Mouse (Mus musculus): ENCODE measurements around the gene Polr3b. TPM values are rescaled to one million over a fixed set of nuclear protein-coding genes. Genes with fewer than 3 reads are reported as not detected.
A peak's percentile ranks its signal among the peaks of the same experiment; 100 is the strongest.

Polr3b gene
- polyA plus RNA-seq, 1 experiment from 2014 or later: 8.0 TPM

GRCm38 (mm10) chr10:84612281-84612680 lies 9.8 kb upstream of the Polr3b start:
- 82% methylated on average over 2 of the region's 2 CpGs for WGBS
- Histone ChIP-seq H3K4me2 (no peak overlapping the region), H3K36me3 (peaks cover 6% of the 10 kb centered on the region; the same call in 1 of the 2 replicates), H3K27ac (peak overlapping the region; percentile 75), H3K9me3 (replicated peaks) (no peaks in the 10 kb centered on the region), H3K4me3 (no peak overlapping the region), H3K27me3 (no peaks in the 10 kb centered on the region), H3K4me1 (replicated peaks) (peaks cover 45% of the 10 kb centered on the region), H3K9ac (no peak overlapping the region)
- no peak for ATAC-seq (replicated peaks; ENCODE audit: insufficient number of reproducible peaks, insufficient read depth, low FRiP score, low read depth)

- Histone ChIP-seq H3K4me3 (no peak overlapping the region), H3K4me1 (replicated peaks) (peaks cover 43% of the 10 kb centered on the region), H3K36me3 (peaks cover 6% of the 10 kb centered on the region; the same call in 1 of the 2 replicates), H3K9ac (no peak overlapping the region), H3K27me3 (no peaks in the 10 kb centered on the region), H3K4me2 (no peak overlapping the region), H3K9me3 (replicated peaks) (no peaks in the 10 kb centered on the region), H3K27ac (0 out of 2 replicates have a peak overlapping the region, but pooled peaks have one; percentile 0)
- ATAC-seq (replicated peaks; ENCODE audit: insufficient number of reproducible peaks, insufficient read depth, low FRiP score, low read depth): no peak
- 77% methylated on average over 8 of the region's 8 CpGs for WGBS
Measured at GRCm38 (mm10) chr10:84613366-84613765, 8.7 kb upstream of the Polr3b start.

- 69% methylated on average over 3 of the region's 3 CpGs for WGBS
- 0 out of 2 replicates have a peak overlapping the region, but pooled peaks have one; percentile 10 for H3K27ac ChIP-seq
Measured at GRCm38 (mm10) chr10:84615076-84615475, 7.0 kb upstream of the Polr3b start.

GRCm38 (mm10) chr10:84631182-84631581 lies 9.1 kb downstream of the Polr3b start:
- 63% methylated on average over 5 of the region's 5 CpGs for WGBS
- no peak for ATAC-seq (replicated peaks; ENCODE audit: insufficient number of reproducible peaks, insufficient read depth, low FRiP score, low read depth)

More at GRCm38 (mm10) chr10:84615076-84615475, 7.0 kb upstream of the Polr3b start:
- Histone ChIP-seq H3K36me3 (peaks cover 6% of the 10 kb centered on the region; the same call in 1 of the 2 replicates), H3K4me3 (no peak overlapping the region), H3K9me3 (replicated peaks) (no peaks in the 10 kb centered on the region), H3K4me2 (no peak overlapping the region), H3K4me1 (replicated peaks) (peaks cover 28% of the 10 kb centered on the region), H3K27me3 (no peaks in the 10 kb centered on the region), H3K9ac (no peak overlapping the region)
- ATAC-seq (replicated peaks; ENCODE audit: insufficient number of reproducible peaks, insufficient read depth, low FRiP score, low read depth): no peak

GRCm38 (mm10) chr10:84632005-84632404 lies 9.9 kb downstream of the Polr3b start:
- no peak for ATAC-seq (replicated peaks; ENCODE audit: insufficient number of reproducible peaks, insufficient read depth, low FRiP score, low read depth)
- Histone ChIP-seq H3K36me3 (peaks cover 39% of the 10 kb centered on the region), H3K9ac (no peak overlapping the region), H3K4me2 (no peak overlapping the region), H3K27me3 (no peaks in the 10 kb centered on the region), H3K4me1 (replicated peaks) (no peaks in the 10 kb centered on the region), H3K27ac (no peak overlapping the region), H3K9me3 (replicated peaks) (no peaks in the 10 kb centered on the region), H3K4me3 (no peak overlapping the region)
- 90% methylated on average over 4 of the region's 4 CpGs for WGBS

More at GRCm38 (mm10) chr10:84631182-84631581, 9.1 kb downstream of the Polr3b start:
- Histone ChIP-seq H3K9ac (no peak overlapping the region), H3K27ac (no peak overlapping the region), H3K4me1 (replicated peaks) (no peaks in the 10 kb centered on the region), H3K27me3 (no peaks in the 10 kb centered on the region), H3K4me2 (no peak overlapping the region), H3K4me3 (no peak overlapping the region), H3K9me3 (replicated peaks) (no peaks in the 10 kb centered on the region), H3K36me3 (peaks cover 35% of the 10 kb centered on the region)

GRCm38 (mm10) chr10:84636656-84637055 lies 14.6 kb downstream of the Polr3b start:
- Histone ChIP-seq H3K4me1 (replicated peaks) (no peaks in the 10 kb centered on the region), H3K9ac (no peak overlapping the region), H3K4me3 (no peak overlapping the region), H3K27me3 (no peaks in the 10 kb centered on the region), H3K27ac (no peak overlapping the region), H3K9me3 (replicated peaks) (no peaks in the 10 kb centered on the region), H3K4me2 (no peak overlapping the region), H3K36me3 (peaks cover 55% of the 10 kb centered on the region)
- 90% methylated on average over 10 of the region's 10 CpGs for WGBS
- no peak for ATAC-seq (replicated peaks; ENCODE audit: insufficient number of reproducible peaks, insufficient read depth, low FRiP score, low read depth)

GRCm38 (mm10) chr10:84638382-84638781 lies 16.3 kb downstream of the Polr3b start:
- Histone ChIP-seq H3K4me3 (no peak overlapping the region), H3K9me3 (replicated peaks) (no peaks in the 10 kb centered on the region), H3K9ac (no peak overlapping the region), H3K4me1 (replicated peaks) (no peaks in the 10 kb centered on the region), H3K36me3 (peaks cover 48% of the 10 kb centered on the region), H3K4me2 (no peak overlapping the region), H3K27me3 (no peaks in the 10 kb centered on the region), H3K27ac (no peak overlapping the region)
- no peak for ATAC-seq (replicated peaks; ENCODE audit: insufficient number of reproducible peaks, insufficient read depth, low FRiP score, low read depth)
- 80% methylated on average over 4 of the region's 4 CpGs for WGBS

- Histone ChIP-seq H3K4me2 (no peak overlapping the region), H3K9ac (no peak overlapping the region), H3K27me3 (no peaks in the 10 kb centered on the region), H3K9me3 (replicated peaks) (no peaks in the 10 kb centered on the region), H3K4me1 (replicated peaks) (peaks cover 3% of the 10 kb centered on the region; the same call in 1 of the 2 replicates), H3K36me3 (peaks cover 38% of the 10 kb centered on the region), H3K27ac (no peak overlapping the region), H3K4me3 (no peak overlapping the region)
- 72% methylated on average over 4 of the region's 4 CpGs for WGBS
- ATAC-seq (replicated peaks; ENCODE audit: insufficient number of reproducible peaks, insufficient read depth, low FRiP score, low read depth): no peak
Measured at GRCm38 (mm10) chr10:84639525-84640287, 17.6 kb downstream of the Polr3b start.

- peaks cover 3% of the 10 kb centered on the region; the same call in 1 of the 2 replicates for H3K4me1 ChIP-seq (replicated peaks)
- no peaks in the 10 kb centered on the region for H3K9me3 ChIP-seq (replicated peaks)
- no peaks in the 10 kb centered on the region for H3K27me3 ChIP-seq
- H3K9ac ChIP-seq: no peak overlapping the region
- H3K4me3 ChIP-seq: no peak overlapping the region
- ATAC-seq (replicated peaks; ENCODE audit: insufficient number of reproducible peaks, insufficient read depth, low FRiP score, low read depth): no peak
- H3K4me2 ChIP-seq: no peak overlapping the region
- 88% methylated on average over 7 of the region's 7 CpGs for WGBS
- H3K27ac ChIP-seq: no peak overlapping the region
- H3K36me3 ChIP-seq: peaks cover 29% of the 10 kb centered on the region
Measured at GRCm38 (mm10) chr10:84640861-84641260, 18.8 kb downstream of the Polr3b start.

- Histone ChIP-seq H3K27me3 (no peaks in the 10 kb centered on the region), H3K36me3 (peaks cover 30% of the 10 kb centered on the region), H3K27ac (no peak overlapping the region), H3K4me2 (no peak overlapping the region), H3K4me3 (no peak overlapping the region), H3K9me3 (replicated peaks) (no peaks in the 10 kb centered on the region), H3K4me1 (replicated peaks) (peaks cover 3% of the 10 kb centered on the region; the same call in 1 of the 2 replicates), H3K9ac (no peak overlapping the region)
- WGBS: 77% methylated on average over 2 of the region's 2 CpGs
- ATAC-seq (replicated peaks; ENCODE audit: insufficient number of reproducible peaks, insufficient read depth, low FRiP score, low read depth): no peak
Measured at GRCm38 (mm10) chr10:84641576-84641975, 19.5 kb downstream of the Polr3b start.

GRCm38 (mm10) chr10:84645940-84646339 lies 23.8 kb downstream of the Polr3b start:
- H3K4me3 ChIP-seq: no peak overlapping the region
- H3K9me3 ChIP-seq (replicated peaks): no peaks in the 10 kb centered on the region
- ATAC-seq (replicated peaks; ENCODE audit: insufficient number of reproducible peaks, insufficient read depth, low FRiP score, low read depth): no peak
- peaks cover 3% of the 10 kb centered on the region; the same call in 1 of the 2 replicates for H3K4me1 ChIP-seq (replicated peaks)
- no peak overlapping the region for H3K27ac ChIP-seq
- H3K36me3 ChIP-seq: peaks cover 20% of the 10 kb centered on the region; the same call in 1 of the 2 replicates
- no peak overlapping the region for H3K9ac ChIP-seq
- no peaks in the 10 kb centered on the region for H3K27me3 ChIP-seq
- no peak overlapping the region for H3K4me2 ChIP-seq
- WGBS: 78% methylated on average over 8 of the region's 8 CpGs
